Mouse (Mus musculus) heart, postnatal 0 days (tissue): ENCODE data around the gene Gm9958.

Source experiments
- CTCF ChIP-seq: IDR thresholded peaks from 2 replicates; pipeline ENCODE4 v1.5.1; 2016; ENCODE audit warnings: antibody characterized with exemption, control low read depth, low read depth
- EP300 ChIP-seq: IDR thresholded peaks from 2 replicates; pipeline ENCODE4 v1.6.1; 2016; ENCODE audit warnings: antibody characterized with exemption, low read depth

- TF ChIP-seq CTCF, result no peak
- TF ChIP-seq EP300, result no peak
These were observed 11.2 kb upstream of the Gm9958 start for GRCm38 (mm10) chr5:90355824-90356223.
